Mouse (Mus musculus): ENCODE measurements around the gene Bach2. TPM values are rescaled to one million over a fixed set of nuclear protein-coding genes. Genes with fewer than 3 reads are reported as not detected.

Gene Bach2
- polyA plus RNA-seq, 1 experiment from 2014 or later: 7.3 TPM

DNA sequence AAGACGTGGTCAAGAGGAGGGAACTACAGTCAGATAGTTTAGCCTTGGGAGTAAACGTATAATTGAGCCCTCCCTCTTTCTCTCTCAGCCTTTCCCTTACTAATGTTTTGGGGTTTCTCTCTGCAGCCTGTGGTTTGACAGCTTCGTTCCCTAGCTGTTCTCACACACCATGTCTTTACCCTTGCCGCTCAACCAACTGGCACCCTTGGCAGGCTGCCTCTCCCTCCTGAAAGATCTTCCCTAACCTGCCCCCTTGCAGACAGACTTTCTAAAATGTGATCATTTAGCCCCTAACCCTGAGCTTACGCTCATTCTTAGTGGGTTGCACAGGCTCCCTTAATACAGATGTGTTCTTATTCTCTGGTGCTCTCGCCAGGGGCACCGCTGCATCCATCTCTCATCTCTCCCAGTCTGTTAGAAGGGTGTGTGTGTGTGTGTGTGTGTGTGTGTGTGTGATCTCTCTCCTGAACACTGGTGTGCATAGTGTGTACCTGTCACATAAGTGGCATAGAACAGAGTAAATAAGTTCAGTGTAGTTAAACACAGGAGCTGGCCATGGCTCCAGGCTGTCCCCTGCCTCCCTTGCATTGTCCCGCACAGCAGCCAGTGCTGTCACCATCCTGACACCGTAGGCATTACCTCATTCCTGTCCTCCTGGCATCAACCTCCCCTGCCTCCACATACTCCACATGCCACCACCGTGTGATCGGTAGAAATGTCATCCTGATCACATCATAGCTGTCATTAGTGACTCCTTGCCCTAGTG, 201.6 kb downstream of the Bach2 start:
- 0 out of 2 replicates have a peak, but pooled peaks have one; percentile 30 for ATAC-seq (ENCODE audit: low read depth)
- H3K27ac ChIP-seq (replicated peaks; ENCODE audit: low read depth, low read length): no peak overlapping the region

DNA sequence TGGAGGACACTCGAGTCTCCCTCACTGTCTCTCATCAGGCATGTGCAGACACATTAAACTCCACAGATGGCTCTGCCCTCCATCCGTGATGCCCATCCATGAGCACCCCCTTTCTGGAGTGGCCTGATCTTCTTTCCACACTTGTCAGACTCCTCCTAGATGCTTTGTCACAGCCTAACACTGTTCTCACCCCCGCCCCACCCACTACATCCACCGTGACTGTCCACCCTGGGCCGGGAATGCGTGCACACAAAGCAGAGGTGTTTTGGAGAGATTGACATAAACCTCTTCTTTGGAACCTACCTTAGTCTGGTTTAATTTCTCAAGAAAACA, 202.1 kb downstream of the Bach2 start:
- H3K9me3 ChIP-seq (ENCODE audit: control insufficient read depth, low read length): no peaks in the 10 kb centered on the region
- no peak overlapping the region for H3K9ac ChIP-seq (ENCODE audit: low read depth, low read length)
- no peaks in the 10 kb centered on the region for H3K36me3 ChIP-seq (ENCODE audit: control insufficient read depth, insufficient read depth, low read length)
- H3K27ac ChIP-seq (replicated peaks; ENCODE audit: low read depth, low read length): no peak overlapping the region
- WGBS: 84% methylated on average over 6 of the region's 6 CpGs
- H3K4me2 ChIP-seq (ENCODE audit: low read depth, low read length): no peak overlapping the region
- no peaks in the 10 kb centered on the region; the same call in 1 of the 2 replicates for H3K4me1 ChIP-seq (ENCODE audit: control insufficient read depth, insufficient read depth, low read length)
- no peak for ATAC-seq (ENCODE audit: low read depth)
- no peak overlapping the region for H3K4me3 ChIP-seq (ENCODE audit: low read depth, low read length)
- DNase-seq (ENCODE audit: low spot score): no peak
- no peaks in the 10 kb centered on the region for H3K27me3 ChIP-seq (replicated peaks; ENCODE audit: control insufficient read depth, insufficient read depth, low read length)

More for the DNA sequence above, 201.6 kb downstream of the Bach2 start:
- 84% methylated on average over 11 of the region's 11 CpGs for WGBS
- Histone ChIP-seq H3K9ac (ENCODE audit: low read depth, low read length) (no peak overlapping the region), H3K36me3 (ENCODE audit: control insufficient read depth, insufficient read depth, low read length) (no peaks in the 10 kb centered on the region), H3K4me3 (ENCODE audit: low read depth, low read length) (no peak overlapping the region), H3K4me1 (ENCODE audit: control insufficient read depth, insufficient read depth, low read length) (no peaks in the 10 kb centered on the region; the same call in 1 of the 2 replicates), H3K9me3 (ENCODE audit: control insufficient read depth, low read length) (no peaks in the 10 kb centered on the region), H3K27me3 (replicated peaks; ENCODE audit: control insufficient read depth, insufficient read depth, low read length) (no peaks in the 10 kb centered on the region), H3K4me2 (ENCODE audit: low read depth, low read length) (no peak overlapping the region)
- DNase-seq (ENCODE audit: low spot score): no peak

DNA sequence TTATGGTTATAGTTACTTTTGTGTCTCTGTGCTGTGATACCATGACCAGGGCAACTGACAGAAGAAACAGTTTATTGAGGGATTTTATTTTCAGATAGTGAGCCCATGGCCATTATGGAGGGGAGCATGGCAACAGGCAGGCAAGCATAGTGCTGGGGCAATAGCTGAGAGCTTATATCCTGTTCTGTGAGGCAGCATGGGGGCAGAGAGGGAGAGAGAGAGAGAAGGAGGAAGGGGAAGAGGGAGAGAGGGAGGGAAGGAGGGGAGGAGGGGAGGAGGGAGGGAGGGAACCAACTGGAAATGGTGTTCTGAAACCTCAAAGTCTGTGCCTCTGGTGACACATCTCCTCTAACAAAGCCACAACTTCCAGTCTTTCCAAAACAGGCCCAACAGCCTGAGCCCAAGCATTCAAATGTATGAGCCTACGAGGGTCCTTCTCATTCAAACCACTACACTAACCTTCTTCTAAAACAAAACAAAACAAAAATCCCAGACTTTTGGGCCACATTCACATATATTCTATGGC, 206.1 kb downstream of the Bach2 start:
- H3K9me3 ChIP-seq (ENCODE audit: control insufficient read depth, low read length): no peaks in the 10 kb centered on the region
- ATAC-seq (ENCODE audit: low read depth) (no peak), DNase-seq (ENCODE audit: low spot score) (no peak)
- H3K4me3 ChIP-seq (ENCODE audit: low read depth, low read length): no peak overlapping the region
- H3K4me2 ChIP-seq (ENCODE audit: low read depth, low read length): no peak overlapping the region
- no peak overlapping the region for H3K27ac ChIP-seq (replicated peaks; ENCODE audit: low read depth, low read length)
- no peaks in the 10 kb centered on the region for H3K4me1 ChIP-seq (ENCODE audit: control insufficient read depth, insufficient read depth, low read length)
- no peak overlapping the region for H3K9ac ChIP-seq (ENCODE audit: low read depth, low read length)
- no peaks in the 10 kb centered on the region for H3K27me3 ChIP-seq (replicated peaks; ENCODE audit: control insufficient read depth, insufficient read depth, low read length)
- no peaks in the 10 kb centered on the region for H3K36me3 ChIP-seq (ENCODE audit: control insufficient read depth, insufficient read depth, low read length)
- 100% methylated on average over 1 of the region's 1 CpGs for WGBS

DNA sequence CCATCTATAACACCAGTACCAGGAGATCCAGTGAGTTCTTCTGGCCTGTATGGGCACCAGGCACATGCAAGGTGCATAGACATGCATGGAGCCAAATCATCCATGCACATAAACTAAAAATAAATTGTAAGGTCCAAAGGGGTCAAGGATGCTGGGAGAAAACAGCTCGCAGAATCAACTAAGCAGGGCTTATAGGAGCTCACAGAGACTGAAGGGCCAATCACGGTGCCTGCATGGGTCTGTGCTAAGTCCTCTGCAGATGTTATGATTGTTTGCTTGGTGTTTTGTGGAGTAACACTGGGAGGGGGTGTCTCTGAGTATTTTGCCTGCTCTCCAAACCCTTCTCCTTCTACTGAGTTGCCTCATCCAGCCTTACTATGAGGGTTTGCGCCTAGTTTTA, 209.2 kb downstream of the Bach2 start:
- no peak for ATAC-seq (ENCODE audit: low read depth)
- 91% methylated on average over 3 of the region's 3 CpGs for WGBS

DNA sequence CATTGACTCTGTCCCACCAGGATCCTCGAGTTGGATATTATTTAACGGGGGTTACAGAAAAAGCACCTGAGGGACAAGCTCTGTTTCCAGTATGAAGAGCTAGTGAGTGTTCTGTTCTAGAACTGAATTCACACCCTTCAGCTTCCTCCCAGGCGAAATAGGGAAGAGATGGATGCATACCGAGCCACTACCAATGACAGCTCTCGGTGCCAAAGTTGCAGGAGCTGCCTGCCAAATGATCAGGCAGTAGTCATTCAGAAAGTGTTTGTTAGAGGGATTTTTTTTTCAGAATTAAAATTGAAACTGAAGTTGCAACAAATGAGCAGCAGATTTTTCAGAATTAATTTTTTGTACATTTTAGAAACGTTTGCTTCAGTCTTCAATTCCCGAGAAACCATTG, 223.4 kb downstream of the Bach2 start:
- Histone ChIP-seq H3K4me3 (ENCODE audit: low read depth, low read length) (no peak overlapping the region), H3K9me3 (ENCODE audit: control insufficient read depth, low read length) (0 out of 2 replicates have a peak, but pooled peaks cover 10% of the 10 kb centered on the region), H3K27ac (replicated peaks; ENCODE audit: low read depth, low read length) (no peak overlapping the region), H3K4me1 (ENCODE audit: control insufficient read depth, insufficient read depth, low read length) (no peaks in the 10 kb centered on the region), H3K4me2 (ENCODE audit: low read depth, low read length) (no peak overlapping the region), H3K36me3 (ENCODE audit: control insufficient read depth, insufficient read depth, low read length) (no peaks in the 10 kb centered on the region), H3K27me3 (replicated peaks; ENCODE audit: control insufficient read depth, insufficient read depth, low read length) (no peaks in the 10 kb centered on the region), H3K9ac (ENCODE audit: low read depth, low read length) (no peak overlapping the region)
- no peak for DNase-seq (ENCODE audit: low spot score)
- no peak for ATAC-seq (ENCODE audit: low read depth)
- WGBS: 84% methylated on average over 7 of the region's 7 CpGs

More for the DNA sequence above, 209.2 kb downstream of the Bach2 start:
- Histone ChIP-seq H3K4me3 (ENCODE audit: low read depth, low read length) (no peak overlapping the region), H3K4me1 (ENCODE audit: control insufficient read depth, insufficient read depth, low read length) (no peaks in the 10 kb centered on the region), H3K27ac (replicated peaks; ENCODE audit: low read depth, low read length) (no peak overlapping the region), H3K9me3 (ENCODE audit: control insufficient read depth, low read length) (no peaks in the 10 kb centered on the region), H3K4me2 (ENCODE audit: low read depth, low read length) (no peak overlapping the region), H3K27me3 (replicated peaks; ENCODE audit: control insufficient read depth, insufficient read depth, low read length) (no peaks in the 10 kb centered on the region), H3K9ac (ENCODE audit: low read depth, low read length) (no peak overlapping the region), H3K36me3 (ENCODE audit: control insufficient read depth, insufficient read depth, low read length) (no peaks in the 10 kb centered on the region)
- no peak for DNase-seq (ENCODE audit: low spot score)

DNA sequence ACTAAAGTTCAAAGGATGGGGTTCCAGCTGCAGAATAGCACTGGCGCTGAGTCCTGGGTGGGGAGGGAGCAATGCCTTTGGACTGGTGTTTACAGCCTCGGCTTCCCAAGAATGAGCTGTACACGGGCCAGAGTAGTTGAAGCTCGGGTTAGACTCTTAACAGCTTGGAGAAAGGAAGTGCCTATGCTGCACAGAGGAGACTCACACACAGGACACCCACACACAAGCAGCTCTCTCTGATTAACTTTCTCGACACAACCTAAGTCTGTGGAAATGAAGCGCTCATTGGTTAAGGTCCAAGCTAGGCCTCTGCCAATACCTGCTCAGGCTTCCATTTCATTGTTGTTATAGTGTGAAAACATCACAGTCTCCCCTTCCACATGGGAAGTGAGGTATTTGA, 224.5 kb downstream of the Bach2 start:
- Histone ChIP-seq H3K4me1 (ENCODE audit: control insufficient read depth, insufficient read depth, low read length) (no peaks in the 10 kb centered on the region), H3K4me3 (ENCODE audit: low read depth, low read length) (no peak overlapping the region), H3K36me3 (ENCODE audit: control insufficient read depth, insufficient read depth, low read length) (no peaks in the 10 kb centered on the region), H3K9me3 (ENCODE audit: control insufficient read depth, low read length) (0 out of 2 replicates have a peak, but pooled peaks cover 7% of the 10 kb centered on the region), H3K27ac (replicated peaks; ENCODE audit: low read depth, low read length) (no peak overlapping the region), H3K27me3 (replicated peaks; ENCODE audit: control insufficient read depth, insufficient read depth, low read length) (no peaks in the 10 kb centered on the region), H3K9ac (ENCODE audit: low read depth, low read length) (no peak overlapping the region), H3K4me2 (ENCODE audit: low read depth, low read length) (no peak overlapping the region)
- ATAC-seq (ENCODE audit: low read depth): no peak
- WGBS: 83% methylated on average over 6 of the region's 6 CpGs
- no peak for DNase-seq (ENCODE audit: low spot score)

DNA sequence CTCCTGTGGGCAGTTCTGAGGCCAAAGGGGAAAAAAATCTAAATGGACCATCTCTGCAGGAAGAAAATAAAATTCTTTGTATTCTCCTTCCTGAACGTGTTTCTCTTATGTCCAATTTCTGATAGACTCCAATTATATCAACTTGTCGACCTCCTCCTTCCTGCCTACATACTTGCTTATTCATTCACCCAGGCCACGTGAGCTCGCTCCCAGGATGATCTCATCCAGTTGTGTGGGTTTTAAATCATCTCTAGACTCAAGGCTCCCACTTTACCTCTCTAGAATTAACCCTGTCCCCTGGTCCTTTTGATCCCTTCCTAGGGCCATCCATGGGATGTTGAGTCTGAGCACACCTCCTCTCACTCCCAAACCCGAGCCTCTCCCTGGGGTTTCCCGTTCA, 225.9 kb downstream of the Bach2 start:
- WGBS: 78% methylated on average over 6 of the region's 6 CpGs
- ATAC-seq (ENCODE audit: low read depth): no peak
- no peak overlapping the region for H3K27ac ChIP-seq (replicated peaks; ENCODE audit: low read depth, low read length)
- DNase-seq (ENCODE audit: low spot score): no peak
- peaks cover 2% of the 10 kb centered on the region for H3K9me3 ChIP-seq (ENCODE audit: control insufficient read depth, low read length)
- no peaks in the 10 kb centered on the region for H3K4me1 ChIP-seq (ENCODE audit: control insufficient read depth, insufficient read depth, low read length)
- no peak overlapping the region for H3K9ac ChIP-seq (ENCODE audit: low read depth, low read length)
- no peak overlapping the region for H3K4me3 ChIP-seq (ENCODE audit: low read depth, low read length)
- H3K4me2 ChIP-seq (ENCODE audit: low read depth, low read length): no peak overlapping the region
- no peaks in the 10 kb centered on the region for H3K36me3 ChIP-seq (ENCODE audit: control insufficient read depth, insufficient read depth, low read length)
- no peaks in the 10 kb centered on the region for H3K27me3 ChIP-seq (replicated peaks; ENCODE audit: control insufficient read depth, insufficient read depth, low read length)

DNA sequence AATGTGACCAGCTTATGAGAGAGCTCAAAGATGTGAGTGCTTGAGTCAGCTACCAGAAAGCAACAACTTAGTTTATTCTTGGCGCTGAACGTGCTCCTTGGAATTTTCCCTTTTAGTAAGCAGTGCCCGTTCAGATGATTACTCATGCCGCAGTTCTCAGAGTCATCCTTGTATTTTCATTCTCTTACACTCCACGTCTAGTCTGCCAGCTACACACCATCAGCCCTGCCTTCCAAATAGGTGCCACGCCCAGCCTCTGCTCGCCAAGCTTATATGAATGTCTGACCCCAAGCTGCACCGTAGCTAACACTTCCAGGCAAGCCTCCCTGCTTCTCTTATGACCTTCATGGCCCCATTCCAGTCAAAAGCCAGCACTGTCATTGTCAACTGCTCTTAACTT, 227.4 kb downstream of the Bach2 start:
- Histone ChIP-seq H3K36me3 (ENCODE audit: control insufficient read depth, insufficient read depth, low read length) (no peaks in the 10 kb centered on the region), H3K27ac (replicated peaks; ENCODE audit: low read depth, low read length) (no peak overlapping the region), H3K9me3 (ENCODE audit: control insufficient read depth, low read length) (peaks cover 6% of the 10 kb centered on the region), H3K4me1 (ENCODE audit: control insufficient read depth, insufficient read depth, low read length) (no peaks in the 10 kb centered on the region), H3K4me3 (ENCODE audit: low read depth, low read length) (no peak overlapping the region), H3K27me3 (replicated peaks; ENCODE audit: control insufficient read depth, insufficient read depth, low read length) (no peaks in the 10 kb centered on the region), H3K9ac (ENCODE audit: low read depth, low read length) (no peak overlapping the region), H3K4me2 (ENCODE audit: low read depth, low read length) (no peak overlapping the region)
- DNase-seq (ENCODE audit: low spot score) (no peak), ATAC-seq (ENCODE audit: low read depth) (no peak)
- WGBS: 81% methylated on average over 8 of the region's 8 CpGs
